Mouse (Mus musculus) brain, embryonic 14.5 days (tissue): ENCODE results near the gene Mid1.
"Not testable (repeated sequence)": the region's sequence is repeated elsewhere in the genome, so short reads cannot be mapped to it uniquely, and the experiment has no call there.

Experiments used
- CTCF ChIP-seq: fragments of 200-500 bp; IDR thresholded peaks from 2 replicates; pipeline ENCODE4 v1.5.1; 2012; ENCODE audit warnings: inconsistent platforms, mild to moderate bottlenecking, moderate library complexity, borderline replicate concordance; ENCODE audit not compliant: insufficient read depth, insufficient read length; ENCODE audit errors: extremely low read depth
- POLR2A ChIP-seq: fragments of 200-500 bp; IDR thresholded peaks from 2 replicates; pipeline ENCODE4 v1.6.1; 2012; ENCODE audit warnings: mild to moderate bottlenecking, inconsistent platforms, borderline replicate concordance; ENCODE audit not compliant: poor library complexity, insufficient read depth, insufficient read length, severe bottlenecking; ENCODE audit errors: extremely low read depth

DNA sequence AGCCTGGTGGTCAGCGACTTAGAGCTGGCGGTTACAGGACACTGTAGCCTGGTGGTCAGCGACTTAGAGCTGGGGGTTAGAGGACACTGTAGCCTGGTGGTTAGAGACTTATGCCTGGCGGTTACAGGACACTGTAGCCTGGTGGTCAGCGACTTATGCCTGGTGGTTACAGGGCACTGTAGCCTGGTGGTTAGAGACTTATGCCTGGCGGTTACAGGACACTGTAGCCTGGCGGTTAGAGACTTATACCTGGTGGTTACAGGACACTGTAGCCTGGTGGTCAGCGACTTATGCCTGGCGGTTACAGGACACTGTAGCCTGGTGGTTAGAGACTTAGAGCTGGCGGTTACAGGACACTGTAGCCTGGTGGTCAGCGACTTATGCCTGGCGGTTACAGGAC is 330.9 kb downstream of the Mid1 start:
- TF ChIP-seq CTCF, POLR2A: not testable (repeated sequence)
